Mouse (Mus musculus) erythroblast, embryonic 14.5 days (primary cell): Measurements from ENCODE around the gene Zfand3.

Experiments used
- GATA1 ChIP-seq: IDR thresholded peaks from 2 replicates; pipeline ENCODE4 v1.6.1; 2012; ENCODE audit warnings: low read length, inconsistent platforms, mixed read lengths
- TAL1 ChIP-seq: IDR thresholded peaks from 3 replicates; pipeline ENCODE4 v1.6.1; 2012; ENCODE audit warnings: low read length, inconsistent platforms, mixed read lengths

GRCm38 (mm10) chr17:30061100-30061837, 56.7 kb downstream of the Zfand3 start:
- TF ChIP-seq TAL1 = no peak
- TF ChIP-seq GATA1 = no peak
